Mouse (Mus musculus): Measurements from ENCODE around the gene Ccp110.

DNA sequence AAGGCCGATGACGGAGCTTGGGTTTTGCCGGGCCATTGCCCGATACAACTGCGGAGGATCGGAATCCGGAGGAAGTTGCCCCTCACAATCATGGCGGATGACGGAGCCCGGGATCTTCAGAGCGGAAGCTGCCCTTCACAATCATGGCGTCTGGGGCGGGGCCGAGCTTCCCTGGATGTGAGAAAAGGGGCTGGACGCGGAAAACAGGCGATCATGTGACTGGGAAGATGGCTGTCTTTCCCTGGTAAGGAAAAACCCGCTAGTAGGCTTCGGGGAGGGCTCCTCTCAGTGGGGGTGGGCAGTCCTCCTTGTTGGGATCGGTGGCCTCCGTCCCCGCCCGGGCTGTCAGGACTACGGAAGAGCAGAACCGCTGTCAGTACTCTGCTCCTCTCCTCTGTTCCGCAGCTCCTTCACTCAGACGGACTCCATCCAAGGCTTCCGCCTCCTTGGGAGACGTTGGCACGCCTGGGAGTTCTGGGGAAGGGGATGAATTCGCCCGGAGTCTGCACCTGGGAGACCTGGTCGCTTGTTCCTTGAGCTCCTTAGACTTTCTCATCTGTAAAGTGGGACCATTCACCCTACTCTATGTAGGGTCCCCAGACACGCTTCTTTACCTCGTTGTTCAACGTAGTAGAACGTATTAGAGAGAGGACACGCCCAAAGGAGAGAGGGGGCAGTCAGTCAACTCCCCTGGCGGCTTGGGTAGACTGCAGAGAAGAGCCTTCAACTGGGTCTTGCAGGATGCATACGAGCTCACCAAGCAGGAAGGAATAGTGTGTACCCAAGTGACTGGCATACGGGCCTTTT lies 28.4 kb downstream of the Ccp110 start:
- TF ChIP-seq CTCF (conservative IDR thresholded peaks at IDR 0.05; ENCODE audit: insufficient read depth, insufficient read length, low read depth, low read length) (no peak), POLR2A (IDR thresholded peaks at IDR 0.05; ENCODE audit: low read depth, low read length) (peak; percentile 8)
